Comparison of ENCODE assay signal across 33 mouse cellular contexts in the genomic region with DNA sequence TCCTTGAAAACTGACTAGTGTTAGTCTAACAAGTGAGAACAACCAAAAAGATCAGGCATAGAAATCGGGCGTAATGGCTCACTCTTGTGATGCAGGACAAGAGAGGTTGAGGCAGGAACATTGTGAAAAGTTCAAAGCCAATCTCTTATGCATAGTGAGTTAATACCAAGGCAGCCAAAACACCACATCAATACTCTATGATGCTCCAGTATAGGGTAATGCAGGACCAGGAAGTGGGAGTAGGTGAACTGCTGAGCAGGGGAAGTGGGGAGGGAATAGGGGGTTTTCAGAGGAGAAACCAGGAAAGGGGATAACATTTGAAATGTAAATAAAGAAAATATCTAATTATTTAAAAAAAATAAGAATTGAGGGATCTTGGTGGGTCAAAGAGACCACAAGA. TPM values are rescaled to one million over a fixed set of nuclear protein-coding genes. Genes with fewer than 3 reads are reported as not detected.
A peak's percentile ranks its signal among the peaks of the same experiment; 100 is the strongest.
DNase-seq lines count a peak whose midpoint lies in the region; ATAC-seq and TF ChIP-seq lines count a peak whose summit lies in the region.
"Had no signal": no experiment of that assay in that cellular context is flagged by ENCODE, and none has a peak within 500 bp of the region (broad histone marks: within the 10 kb centered on the region; RNA-seq: fewer than 3 reads in every experiment).

No protein-coding gene starts in this region.

- ATAC-seq in midbrain, embryonic 16.5 days: peak; percentile 56; the same call in 1 of the 2 replicates
- ATAC-seq in midbrain, embryonic 14.5 days (ENCODE audit: low FRiP score, low TSS enrichment): no peak
- peak; percentile 16; the same call in 1 of the 2 replicates for ATAC-seq in G1E (ENCODE audit: extremely low read depth, insufficient number of reproducible peaks, low FRiP score, poor library complexity, severe bottlenecking)
- peak; percentile 30 for ATAC-seq in common myeloid progenitor, adult 5-6 weeks (replicated peaks; ENCODE audit: low read depth, poor library complexity, severe bottlenecking)
- peak; percentile 33; the same call in 1 of the 2 replicates for ATAC-seq in megakaryocyte-erythroid progenitor cell, adult 5-6 weeks (replicated peaks; ENCODE audit: low FRiP score, low TSS enrichment, poor library complexity, severe bottlenecking)
- ATAC-seq: forebrain, embryonic 13.5 days; forebrain, embryonic 16.5 days; intestine, embryonic 15.5 days; Patski had no signal

- H3K4me3 ChIP-seq in midbrain, embryonic 16.5 days (ENCODE audit: low read depth, low read length): no peak overlapping the region
- H3K4me3 ChIP-seq in midbrain, embryonic 14.5 days (replicated peaks; ENCODE audit: low read depth, low read length): no peak overlapping the region
- no peak overlapping the region for H3K4me3 ChIP-seq in G1E (ENCODE audit: low read depth, low read length)
- H3K4me3 ChIP-seq: embryonic facial prominence, embryonic 10.5 days; embryonic facial prominence, embryonic 13.5 days; erythroblast, embryonic 14.5 days; forebrain, embryonic 10.5 days; forebrain, embryonic 13.5 days; gastrocnemius, adult 2 months; hindbrain, embryonic 12.5 days; hindbrain, embryonic 15.5 days; intestine, embryonic 15.5 days had no signal

- 85% methylated on average over 2 of the region's 2 CpGs for WGBS in midbrain, embryonic 16.5 days
- 91% methylated on average over 2 of the region's 2 CpGs for WGBS in midbrain, embryonic 14.5 days

- H3K4me2 ChIP-seq in midbrain, embryonic 16.5 days (ENCODE audit: low read length): no peak overlapping the region
- no peak overlapping the region for H3K4me2 ChIP-seq in midbrain, embryonic 14.5 days (ENCODE audit: low read length)
- H3K4me2 ChIP-seq: embryonic facial prominence, embryonic 13.5 days; forebrain, embryonic 13.5 days; heart, embryonic 11.5 days; hindbrain, embryonic 12.5 days; hindbrain, embryonic 15.5 days; intestine, embryonic 15.5 days had no signal

- no peaks in the 10 kb centered on the region for H3K36me3 ChIP-seq in midbrain, embryonic 16.5 days (ENCODE audit: control insufficient read depth, insufficient read depth, low read length)
- no peaks in the 10 kb centered on the region for H3K36me3 ChIP-seq in midbrain, embryonic 14.5 days (ENCODE audit: control insufficient read depth, insufficient read depth, low read length)
- H3K36me3 ChIP-seq in G1E (replicated peaks): no peaks in the 10 kb centered on the region
- H3K36me3 ChIP-seq: embryonic facial prominence, embryonic 10.5 days; embryonic facial prominence, embryonic 13.5 days; forebrain, embryonic 10.5 days; hindbrain, embryonic 12.5 days; hindbrain, embryonic 15.5 days; intestine, embryonic 15.5 days had no signal

- no peaks in the 10 kb centered on the region for H3K9me3 ChIP-seq in midbrain, embryonic 16.5 days (replicated peaks; ENCODE audit: control insufficient read depth, low read length, poor library complexity, severe bottlenecking)
- no peaks in the 10 kb centered on the region for H3K9me3 ChIP-seq in midbrain, embryonic 14.5 days (ENCODE audit: control insufficient read depth, low read length)
- no peaks in the 10 kb centered on the region for H3K9me3 ChIP-seq in G1E (replicated peaks)
- H3K9me3 ChIP-seq: embryonic facial prominence, embryonic 10.5 days; embryonic facial prominence, embryonic 13.5 days; forebrain, embryonic 10.5 days; forebrain, embryonic 13.5 days; hindbrain, embryonic 12.5 days; hindbrain, embryonic 15.5 days; intestine, embryonic 15.5 days had no signal

- no peak for TF ChIP-seq CTCF in G1E (IDR thresholded peaks at IDR 0.05; ENCODE audit: low read depth, low read length)

- DNase-seq in midbrain, embryonic 14.5 days: no peak
- DNase-seq in G1E (ENCODE audit: low spot score): no peak
- no peak for DNase-seq in frontal cortex, postnatal 14 days (ENCODE audit: low spot score in 2 of 2)
- DNase-seq in lung, postnatal 14 days: no peak
- no peak for DNase-seq in cerebellum, adult 11 months
- DNase-seq: adrenal gland, adult 2 months; adrenal gland, postnatal 14 days; cerebellum, adult 18-20 months; cerebellum, adult 9-10 months; cerebellum, postnatal 14 days; gastrocnemius, adult 2 months; gastrocnemius, postnatal 14 days; heart, adult 11 months had no signal

- H3K27me3 ChIP-seq in midbrain, embryonic 16.5 days (ENCODE audit: control insufficient read depth, insufficient read depth, low read depth, low read length): no peaks in the 10 kb centered on the region
- H3K27me3 ChIP-seq in midbrain, embryonic 14.5 days (ENCODE audit: control insufficient read depth, insufficient read depth, low read length): no peaks in the 10 kb centered on the region
- H3K27me3 ChIP-seq in G1E (ENCODE audit: insufficient read depth, low read length): no peaks in the 10 kb centered on the region
- H3K27me3 ChIP-seq: embryonic facial prominence, embryonic 13.5 days; forebrain, embryonic 13.5 days; hindbrain, embryonic 12.5 days; hindbrain, embryonic 15.5 days; intestine, embryonic 15.5 days; Patski had no signal

- peak overlapping the region; percentile 32; the same call in 1 of the 2 replicates for H3K27ac ChIP-seq in midbrain, embryonic 16.5 days (ENCODE audit: low read length)
- no peak overlapping the region for H3K27ac ChIP-seq in midbrain, embryonic 14.5 days (replicated peaks; ENCODE audit: low read depth, low read length)
- H3K27ac ChIP-seq: embryonic facial prominence, embryonic 10.5 days; embryonic facial prominence, embryonic 13.5 days; forebrain, embryonic 10.5 days; forebrain, embryonic 13.5 days; gastrocnemius, adult 2 months; hindbrain, embryonic 12.5 days; hindbrain, embryonic 15.5 days; intestine, embryonic 15.5 days had no signal

- H3K4me1 ChIP-seq in midbrain, embryonic 16.5 days (ENCODE audit: control insufficient read depth, insufficient read depth, low read length): peaks cover 2% of the 10 kb centered on the region; the same call in 1 of the 2 replicates
- H3K4me1 ChIP-seq in midbrain, embryonic 14.5 days (ENCODE audit: control insufficient read depth, insufficient read depth, low read length): no peaks in the 10 kb centered on the region
- peaks cover 42% of the 10 kb centered on the region for H3K4me1 ChIP-seq in G1E (ENCODE audit: insufficient read depth, low read depth, low read length)
- H3K4me1 ChIP-seq: embryonic facial prominence, embryonic 10.5 days; forebrain, embryonic 10.5 days; forebrain, embryonic 13.5 days; hindbrain, embryonic 12.5 days; hindbrain, embryonic 15.5 days; intestine, embryonic 15.5 days had no signal

- H3K9ac ChIP-seq in midbrain, embryonic 16.5 days (ENCODE audit: low read depth, low read length): 0 out of 2 replicates have a peak overlapping the region, but pooled peaks have one; percentile 2
- no peak overlapping the region for H3K9ac ChIP-seq in midbrain, embryonic 14.5 days (replicated peaks; ENCODE audit: low read length)
- H3K9ac ChIP-seq: embryonic facial prominence, embryonic 13.5 days; forebrain, embryonic 13.5 days; hindbrain, embryonic 12.5 days; hindbrain, embryonic 15.5 days; intestine, embryonic 15.5 days had no signal

RNA-seq across cellular contexts. Expression of a gene that starts 25.2 kb away (rescaled TPM):
- 0.24 and 0.45 TPM in 2 replicates for polyA plus RNA-seq in midbrain, embryonic 16.5 days (2015; fragmentation: Nextera tagmentation; extraction: Ambion mirVana)
- polyA plus RNA-seq in midbrain, embryonic 14.5 days (2014; fragmentation: Nextera tagmentation; extraction: Ambion mirVana): 0.36 and 0.47 TPM in 2 replicates
- total RNA-seq in G1E (2014; fragmentation: Nextera tagmentation) (not detected in 2 replicates), G1E (2017) (not detected in 2 replicates)
- not detected in 2 replicates for polyA plus RNA-seq in G1E (2012)
- total RNA-seq in common myeloid progenitor, adult 5-6 weeks (2017): not detected in 2 replicates
- not detected in 2 replicates for total RNA-seq in megakaryocyte-erythroid progenitor cell, adult 5-6 weeks (2014; fragmentation: Nextera tagmentation)
- not detected in 2 replicates for total RNA-seq in megakaryocyte-erythroid progenitor cell, adult 5-6 weeks (2017)
- total RNA-seq: adrenal gland, adult 2 months; adrenal gland, postnatal 14 days; gastrocnemius, adult 2 months; gastrocnemius, postnatal 14 days; gastrocnemius, postnatal 4 days; heart, adult 8-10 months; heart, postnatal 25 days; hematopoietic stem cell, adult 5-6 weeks had no signal
- polyA plus RNA-seq: adrenal gland, adult 2 months; embryonic facial prominence, embryonic 10.5 days; embryonic facial prominence, embryonic 13.5 days; erythroblast, embryonic 14.5 days; forebrain, embryonic 10.5 days; heart, embryonic 11.5 days; heart, embryonic 14.5 days; heart, postnatal 0 days; hindbrain, embryonic 12.5 days; intestine, embryonic 15.5 days; Patski had no signal

RNA-seq across cellular contexts. Expression of a gene that starts 31.7 kb away (rescaled TPM):
- 7.9 and 8.8 TPM in 2 replicates for polyA plus RNA-seq in midbrain, embryonic 16.5 days (2015; fragmentation: Nextera tagmentation; extraction: Ambion mirVana)
- polyA plus RNA-seq in midbrain, embryonic 14.5 days (2014; fragmentation: Nextera tagmentation; extraction: Ambion mirVana): 7.8 and 10.0 TPM in 2 replicates
- 76.7 and 80.3 TPM in 2 replicates for total RNA-seq in G1E (2014; fragmentation: Nextera tagmentation)
- total RNA-seq in G1E (2017): 146 and 180 TPM in 2 replicates
- 124 and 157 TPM in 2 replicates for polyA plus RNA-seq in G1E (2012)
- 35.0 and 68.7 TPM in 2 replicates for total RNA-seq in common myeloid progenitor, adult 5-6 weeks (2017)
- total RNA-seq in megakaryocyte-erythroid progenitor cell, adult 5-6 weeks (2014; fragmentation: Nextera tagmentation): 79.8 and 102 TPM in 2 replicates
- total RNA-seq in megakaryocyte-erythroid progenitor cell, adult 5-6 weeks (2017): 103 and 137 TPM in 2 replicates

RNA-seq across cellular contexts. Expression of a gene that starts 57.5 kb away (rescaled TPM):
- 0.58 and 1.1 TPM in 2 replicates for polyA plus RNA-seq in midbrain, embryonic 16.5 days (2015; fragmentation: Nextera tagmentation; extraction: Ambion mirVana)
- polyA plus RNA-seq in midbrain, embryonic 14.5 days (2014; fragmentation: Nextera tagmentation; extraction: Ambion mirVana): 0.43 TPM in 1 of 2 replicates, not detected in the other
- 2.5 and 6.2 TPM in 2 replicates for total RNA-seq in G1E (2014; fragmentation: Nextera tagmentation)
- total RNA-seq in G1E (2017): 2.5 and 2.6 TPM in 2 replicates
- polyA plus RNA-seq in G1E (2012): 0.07 TPM in 1 of 2 replicates, not detected in the other
- total RNA-seq in common myeloid progenitor, adult 5-6 weeks (2017): 0.78 TPM in 1 of 2 replicates, not detected in the other
- 0.48 TPM in 1 of 2 replicates, not detected in the other for total RNA-seq in megakaryocyte-erythroid progenitor cell, adult 5-6 weeks (2014; fragmentation: Nextera tagmentation)
- 3.4 and 3.9 TPM in 2 replicates for total RNA-seq in megakaryocyte-erythroid progenitor cell, adult 5-6 weeks (2017)
- polyA plus RNA-seq: erythroblast, embryonic 14.5 days had no signal
